Mouse (Mus musculus): ENCODE results near the gene Cers6. TPM values are rescaled to one million over a fixed set of nuclear protein-coding genes. Genes with fewer than 3 reads are reported as not detected.

Cers6 gene
- polyA plus RNA-seq, 1 experiment from 2014 or later: 61.2 TPM

- ATAC-seq (ENCODE audit: low FRiP score): no peak
- H3K27me3 ChIP-seq: no peaks in the 10 kb centered on the region
- H3K9me3 ChIP-seq (replicated peaks): no peaks in the 10 kb centered on the region
- H3K4me3 ChIP-seq: no peak overlapping the region
- H3K9ac ChIP-seq: no peak overlapping the region
- no peaks in the 10 kb centered on the region for H3K36me3 ChIP-seq
- 86% methylated on average over 3 of the region's 3 CpGs for WGBS
- H3K4me1 ChIP-seq: no peaks in the 10 kb centered on the region
- no peak overlapping the region for H3K4me2 ChIP-seq (replicated peaks)
- no peak overlapping the region for H3K27ac ChIP-seq
Observed at GRCm38 (mm10) chr2:68906921-68907320, 45.7 kb downstream of the Cers6 start.

GRCm38 (mm10) chr2:68907721-68908463 is 46.7 kb downstream of the Cers6 start:
- H3K9me3 ChIP-seq (replicated peaks): no peaks in the 10 kb centered on the region
- H3K9ac ChIP-seq: no peak overlapping the region
- no peaks in the 10 kb centered on the region for H3K36me3 ChIP-seq
- ATAC-seq (ENCODE audit: low FRiP score): no peak
- no peak overlapping the region for H3K4me2 ChIP-seq (replicated peaks)
- no peaks in the 10 kb centered on the region for H3K4me1 ChIP-seq
- H3K27ac ChIP-seq: no peak overlapping the region
- 82% methylated on average over 11 of the region's 11 CpGs for WGBS
- no peaks in the 10 kb centered on the region for H3K27me3 ChIP-seq
- H3K4me3 ChIP-seq: no peak overlapping the region

- ATAC-seq (ENCODE audit: low FRiP score): no peak
- H3K4me2 ChIP-seq (replicated peaks): no peak overlapping the region
- no peak overlapping the region for H3K4me3 ChIP-seq
- H3K9ac ChIP-seq: no peak overlapping the region
- no peaks in the 10 kb centered on the region for H3K9me3 ChIP-seq (replicated peaks)
- no peaks in the 10 kb centered on the region for H3K27me3 ChIP-seq
- 0 out of 2 replicates have a peak, but pooled peaks cover 2% of the 10 kb centered on the region for H3K36me3 ChIP-seq
- no peak overlapping the region for H3K27ac ChIP-seq
- 88% methylated on average over 7 of the region's 7 CpGs for WGBS
- no peaks in the 10 kb centered on the region for H3K4me1 ChIP-seq
Observed at GRCm38 (mm10) chr2:68910727-68911126, 49.5 kb downstream of the Cers6 start.

DNA sequence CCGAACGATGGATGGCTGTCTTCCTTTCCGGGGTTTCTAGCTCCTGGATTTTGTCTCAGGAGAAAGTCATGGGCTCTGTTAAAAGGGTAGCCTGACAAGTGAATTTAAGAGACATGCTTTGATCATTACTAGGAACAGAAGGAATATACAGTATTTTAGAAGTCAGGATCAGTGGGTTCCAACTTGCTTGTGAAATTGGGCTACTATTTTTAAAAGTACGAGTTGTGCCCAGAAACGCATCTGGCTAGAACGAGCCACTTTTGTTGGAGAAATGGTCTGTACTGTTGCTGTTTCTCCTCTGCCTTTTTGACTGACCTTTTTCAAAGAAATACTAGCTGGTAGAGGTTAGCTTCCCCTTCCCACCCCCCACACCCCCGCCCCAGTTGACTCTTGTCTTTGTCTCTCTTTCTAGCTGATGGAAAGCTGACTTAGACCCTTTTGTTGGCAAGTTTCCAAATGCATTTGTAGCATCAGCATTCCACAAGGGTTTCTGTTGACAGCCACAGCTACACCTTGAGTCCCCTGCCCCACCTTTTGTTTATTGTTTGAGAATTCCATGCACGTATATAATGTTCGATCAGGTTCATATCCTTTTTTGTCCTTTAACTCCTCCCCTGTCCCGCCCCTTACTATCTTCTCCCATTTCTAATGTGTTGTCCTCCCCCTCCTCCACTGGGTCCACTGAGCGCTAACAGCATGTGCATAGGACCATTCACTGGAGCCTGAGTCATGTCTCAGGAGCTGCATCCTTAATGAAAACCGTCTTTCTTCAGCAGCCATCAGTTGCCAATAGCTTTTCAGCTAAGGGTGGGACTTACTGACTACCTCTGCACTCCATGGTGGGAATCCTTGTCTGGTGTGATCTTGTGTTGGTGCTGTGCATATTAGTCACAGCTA is 50.6 kb downstream of the Cers6 start:
- H3K9ac ChIP-seq: no peak overlapping the region
- 0 out of 2 replicates have a peak, but pooled peaks have one; percentile 29 for ATAC-seq (ENCODE audit: low FRiP score)
- WGBS: 79% methylated on average over 12 of the region's 12 CpGs

DNA sequence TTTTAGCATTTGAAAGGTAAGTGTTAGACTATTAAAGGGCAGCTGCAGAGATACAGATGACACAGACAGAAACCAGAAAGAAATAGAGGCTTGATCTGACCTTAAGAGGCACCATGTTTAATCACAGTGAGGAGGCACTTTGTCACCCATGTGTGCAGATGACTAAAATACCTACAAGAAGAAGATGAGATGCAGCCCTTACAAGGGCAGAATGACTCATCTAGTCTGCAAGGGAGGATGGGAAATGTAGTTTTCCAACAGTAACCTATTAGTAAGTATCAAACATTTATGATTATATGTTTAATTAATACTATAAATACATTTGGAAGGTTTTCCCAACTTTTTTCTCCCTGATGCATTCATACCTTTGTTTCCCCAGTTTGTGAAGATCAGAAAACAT is 54.5 kb downstream of the Cers6 start:
- Histone ChIP-seq H3K4me1 (no peaks in the 10 kb centered on the region), H3K4me2 (replicated peaks) (no peak overlapping the region), H3K27ac (no peak overlapping the region), H3K9me3 (replicated peaks) (no peaks in the 10 kb centered on the region), H3K9ac (no peak overlapping the region), H3K36me3 (0 out of 2 replicates have a peak, but pooled peaks cover 2% of the 10 kb centered on the region), H3K4me3 (no peak overlapping the region), H3K27me3 (no peaks in the 10 kb centered on the region)
- no peak for ATAC-seq (ENCODE audit: low FRiP score)

More for the DNA sequence above, 50.6 kb downstream of the Cers6 start:
- Histone ChIP-seq H3K4me2 (replicated peaks) (no peak overlapping the region), H3K36me3 (0 out of 2 replicates have a peak, but pooled peaks cover 2% of the 10 kb centered on the region), H3K4me1 (no peaks in the 10 kb centered on the region), H3K27me3 (no peaks in the 10 kb centered on the region), H3K27ac (no peak overlapping the region), H3K9me3 (replicated peaks) (no peaks in the 10 kb centered on the region), H3K4me3 (no peak overlapping the region)

- no peaks in the 10 kb centered on the region for H3K4me1 ChIP-seq
- no peak overlapping the region for H3K4me2 ChIP-seq (replicated peaks)
- no peak overlapping the region for H3K4me3 ChIP-seq
- H3K27ac ChIP-seq: no peak overlapping the region
- 0 out of 2 replicates have a peak, but pooled peaks cover 2% of the 10 kb centered on the region for H3K36me3 ChIP-seq
- 89% methylated on average over 3 of the region's 3 CpGs for WGBS
- H3K27me3 ChIP-seq: no peaks in the 10 kb centered on the region
- no peaks in the 10 kb centered on the region for H3K9me3 ChIP-seq (replicated peaks)
- ATAC-seq (ENCODE audit: low FRiP score): no peak
- H3K9ac ChIP-seq: no peak overlapping the region
Observed at GRCm38 (mm10) chr2:68916299-68916698, 55.1 kb downstream of the Cers6 start.

DNA sequence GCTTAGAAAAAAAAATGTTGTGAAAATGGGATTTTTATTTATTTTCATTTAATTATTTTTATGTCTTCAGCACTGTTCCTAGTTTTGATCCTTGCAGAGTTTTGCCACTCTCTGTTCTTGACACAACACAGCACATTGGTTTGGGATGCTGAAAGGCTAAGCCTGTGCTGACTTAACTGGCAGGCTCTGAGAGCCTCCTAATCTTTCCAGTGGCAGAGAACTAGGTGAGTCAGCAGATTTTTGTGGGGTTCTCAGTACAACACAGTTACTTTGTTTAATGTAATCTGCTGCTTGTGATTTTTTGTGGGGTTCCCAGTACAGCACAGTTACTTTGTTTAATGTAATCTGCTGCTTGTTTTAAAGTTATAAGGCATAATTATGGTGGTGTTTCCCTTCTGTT is 55.8 kb downstream of the Cers6 start:
- Histone ChIP-seq H3K27me3 (no peaks in the 10 kb centered on the region), H3K4me1 (no peaks in the 10 kb centered on the region), H3K27ac (no peak overlapping the region), H3K9me3 (replicated peaks) (no peaks in the 10 kb centered on the region), H3K4me2 (replicated peaks) (no peak overlapping the region), H3K9ac (no peak overlapping the region), H3K4me3 (no peak overlapping the region), H3K36me3 (0 out of 2 replicates have a peak, but pooled peaks cover 2% of the 10 kb centered on the region)
- no peak for ATAC-seq (ENCODE audit: low FRiP score)

DNA sequence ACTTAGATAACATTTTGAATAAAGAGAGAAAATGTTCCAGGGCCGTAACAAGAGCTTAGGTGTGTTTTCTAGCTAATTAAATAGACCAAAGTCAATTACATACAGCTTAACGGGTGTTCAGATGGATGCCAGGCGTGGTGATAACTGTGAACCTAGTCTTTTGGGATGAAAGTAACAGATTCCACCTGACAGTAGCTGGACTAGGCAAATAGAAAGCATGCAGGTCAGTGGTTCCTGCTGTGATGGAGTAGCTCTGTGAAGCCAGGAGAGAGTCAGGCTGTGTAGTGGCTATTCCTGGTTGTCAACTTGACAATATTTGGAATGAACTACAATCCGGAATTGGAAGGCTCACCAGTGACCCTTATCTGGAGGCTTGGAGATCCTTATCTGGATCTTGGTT is 56.3 kb downstream of the Cers6 start:
- Histone ChIP-seq H3K4me3 (no peak overlapping the region), H3K27me3 (no peaks in the 10 kb centered on the region), H3K9ac (no peak overlapping the region), H3K4me2 (replicated peaks) (no peak overlapping the region), H3K27ac (no peak overlapping the region), H3K36me3 (0 out of 2 replicates have a peak, but pooled peaks cover 2% of the 10 kb centered on the region), H3K9me3 (replicated peaks) (no peaks in the 10 kb centered on the region), H3K4me1 (no peaks in the 10 kb centered on the region)
- 89% methylated on average over 4 of the region's 4 CpGs for WGBS
- ATAC-seq (ENCODE audit: low FRiP score): no peak

DNA sequence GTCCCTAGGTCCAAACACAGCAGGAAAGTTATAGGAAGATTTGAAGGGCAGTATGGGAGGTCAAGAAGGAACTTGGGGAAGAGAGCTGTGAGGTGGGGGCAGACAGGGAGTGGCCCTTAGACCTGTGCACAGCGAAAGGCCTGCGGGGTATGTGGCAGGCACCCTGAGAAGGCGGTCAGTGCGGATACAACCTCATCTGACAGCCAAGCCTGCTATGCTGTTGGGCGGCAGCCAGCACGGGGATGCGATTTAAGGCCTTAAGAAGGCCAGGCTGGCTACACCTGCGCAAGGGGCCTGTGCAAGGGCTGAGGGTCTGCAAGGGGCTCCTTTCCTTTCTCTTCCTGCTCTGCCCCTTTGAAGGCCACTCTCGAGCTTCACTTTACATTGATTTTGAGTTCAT is 63.1 kb downstream of the Cers6 start:
- H3K4me3 ChIP-seq: no peak overlapping the region
- WGBS: 92% methylated on average over 9 of the region's 9 CpGs
- no peak overlapping the region for H3K4me2 ChIP-seq (replicated peaks)
- H3K27ac ChIP-seq: no peak overlapping the region
- no peak overlapping the region for H3K9ac ChIP-seq
- no peaks in the 10 kb centered on the region for H3K27me3 ChIP-seq
- no peak for ATAC-seq (ENCODE audit: low FRiP score)
- no peaks in the 10 kb centered on the region for H3K36me3 ChIP-seq
- H3K9me3 ChIP-seq (replicated peaks): no peaks in the 10 kb centered on the region
- H3K4me1 ChIP-seq: peaks cover 3% of the 10 kb centered on the region; the same call in 1 of the 2 replicates

DNA sequence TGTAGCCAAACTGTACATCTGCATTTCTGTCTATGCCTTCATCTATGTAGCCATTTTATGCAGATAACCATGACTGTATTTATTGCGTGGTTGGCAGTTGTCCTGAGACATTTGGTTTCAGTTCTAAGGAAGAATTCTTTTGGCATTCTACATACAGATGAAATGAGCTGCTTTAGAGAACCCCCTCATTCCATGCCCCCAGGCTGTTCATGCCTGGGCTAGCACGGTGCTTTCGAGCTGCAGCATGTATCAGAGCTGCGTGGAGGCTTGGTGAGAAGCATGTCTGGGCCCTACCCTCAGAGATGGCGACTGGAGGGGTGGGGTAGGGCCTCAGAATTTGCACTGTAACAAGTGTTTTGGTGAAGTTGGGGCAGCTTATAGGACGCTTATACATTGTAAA is 64.3 kb downstream of the Cers6 start:
- Histone ChIP-seq H3K4me1 (peaks cover 3% of the 10 kb centered on the region; the same call in 1 of the 2 replicates), H3K36me3 (no peaks in the 10 kb centered on the region), H3K4me3 (no peak overlapping the region), H3K9me3 (replicated peaks) (no peaks in the 10 kb centered on the region), H3K27me3 (no peaks in the 10 kb centered on the region), H3K9ac (no peak overlapping the region), H3K4me2 (replicated peaks) (no peak overlapping the region), H3K27ac (no peak overlapping the region)
- 89% methylated on average over 6 of the region's 6 CpGs for WGBS
- no peak for ATAC-seq (ENCODE audit: low FRiP score)

DNA sequence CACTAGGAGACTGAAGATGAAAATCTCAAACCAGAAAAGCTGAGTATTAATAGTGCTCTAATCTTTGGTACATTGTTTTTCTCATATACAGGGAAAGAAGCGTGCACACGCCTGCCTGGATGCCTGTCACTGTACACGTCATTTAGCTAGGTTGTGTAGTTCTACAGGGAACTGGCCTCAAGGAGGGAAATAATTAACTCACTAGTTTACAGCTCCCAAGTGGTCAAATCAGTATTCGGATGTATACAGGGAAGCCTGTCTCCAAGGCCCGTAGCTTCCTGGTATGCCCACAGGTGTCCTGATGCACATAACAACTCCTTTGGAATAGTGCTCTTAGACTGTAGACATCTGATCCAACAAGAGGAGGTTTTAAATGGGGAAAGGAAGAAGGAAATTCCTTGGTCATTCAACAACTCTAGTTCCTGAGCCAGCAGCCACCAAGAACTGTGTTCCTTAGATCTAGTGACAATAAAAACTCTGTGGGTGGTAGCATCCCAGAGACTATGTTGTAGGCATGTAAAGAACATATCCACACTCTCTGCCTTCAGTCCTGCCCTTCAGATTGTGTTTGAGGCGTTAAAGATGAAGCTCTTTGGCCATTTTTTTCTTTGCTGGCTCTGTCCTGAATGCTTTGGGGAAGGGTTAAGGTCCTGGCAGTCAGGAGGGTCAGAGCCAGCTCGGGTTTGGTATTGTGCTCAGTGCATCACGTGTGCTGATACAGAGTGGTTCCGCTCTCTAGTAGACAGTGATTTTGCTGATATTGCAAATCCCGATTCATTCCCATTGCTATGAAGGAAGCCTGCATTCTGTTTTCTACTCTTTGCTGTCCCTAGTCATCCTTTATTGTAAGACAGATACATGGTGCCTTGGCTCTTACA is 65.9 kb downstream of the Cers6 start:
- H3K36me3 ChIP-seq: no peaks in the 10 kb centered on the region
- H3K4me3 ChIP-seq: no peak overlapping the region
- peaks cover 3% of the 10 kb centered on the region; the same call in 1 of the 2 replicates for H3K4me1 ChIP-seq
- no peak overlapping the region for H3K27ac ChIP-seq
- no peaks in the 10 kb centered on the region for H3K27me3 ChIP-seq
- no peak overlapping the region for H3K4me2 ChIP-seq (replicated peaks)
- ATAC-seq (ENCODE audit: low FRiP score): no peak
- H3K9ac ChIP-seq: no peak overlapping the region
- no peaks in the 10 kb centered on the region for H3K9me3 ChIP-seq (replicated peaks)
- 80% methylated on average over 10 of the region's 10 CpGs for WGBS

DNA sequence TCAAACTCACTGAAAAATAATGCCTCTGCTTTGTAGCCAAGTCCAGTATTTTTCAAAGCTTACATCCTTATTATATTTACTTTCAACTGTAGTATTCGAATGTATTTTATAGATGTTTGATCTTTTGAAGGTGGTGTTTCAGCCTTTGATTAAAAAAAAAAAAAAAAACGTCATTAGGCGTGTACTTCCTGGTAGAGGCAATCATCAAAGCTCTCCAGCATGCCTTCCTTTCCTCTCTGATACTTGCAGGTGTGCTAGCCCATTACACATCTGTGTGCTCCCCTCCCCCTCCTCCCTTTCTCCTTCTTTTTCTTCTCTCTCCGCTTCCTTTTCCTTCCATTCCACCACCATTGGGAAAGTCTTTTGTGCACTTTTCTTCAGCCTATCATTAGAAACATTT is 71.0 kb downstream of the Cers6 start:
- H3K9ac ChIP-seq: no peak overlapping the region
- ATAC-seq (ENCODE audit: low FRiP score): no peak
- H3K4me1 ChIP-seq: peaks cover 2% of the 10 kb centered on the region; the same call in 1 of the 2 replicates

More for the DNA sequence above, 71.0 kb downstream of the Cers6 start:
- Histone ChIP-seq H3K27me3 (no peaks in the 10 kb centered on the region), H3K27ac (no peak overlapping the region), H3K4me3 (no peak overlapping the region), H3K9me3 (replicated peaks) (no peaks in the 10 kb centered on the region), H3K4me2 (replicated peaks) (no peak overlapping the region), H3K36me3 (0 out of 2 replicates have a peak, but pooled peaks cover 9% of the 10 kb centered on the region)
- WGBS: 76% methylated on average over 4 of the region's 4 CpGs

Measured in hindbrain, embryonic 12.5 days (tissue).